Mouse (Mus musculus): ENCODE measurements around the gene Abcc2. TPM values are rescaled to one million over a fixed set of nuclear protein-coding genes. Genes with fewer than 3 reads are reported as not detected.

The Abcc2 gene
- polyA plus RNA-seq, 1 experiment from 2014 or later: not detected

DNA sequence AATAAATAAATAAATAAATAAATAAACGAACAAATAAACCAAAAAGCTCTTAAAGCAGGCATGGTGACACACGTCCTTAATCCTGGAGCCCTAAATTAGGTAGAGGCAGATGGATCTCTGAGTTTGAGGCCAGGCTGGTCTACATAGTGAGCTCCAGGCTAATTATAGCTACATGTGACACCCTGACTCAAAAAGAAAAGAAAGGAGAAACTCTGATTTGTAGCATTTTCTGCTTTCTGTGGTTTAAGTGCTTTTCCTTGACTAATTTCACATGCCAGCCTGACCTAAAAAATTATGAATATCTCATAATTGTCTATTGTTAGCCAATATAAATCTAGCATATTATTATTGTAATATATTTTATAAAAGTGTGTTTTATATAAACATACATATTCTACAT, 19.6 kb upstream of the Abcc2 start:
- 81% methylated on average over 2 of the region's 2 CpGs for WGBS
- ATAC-seq (ENCODE audit: low FRiP score, low read depth): no peak
- Histone ChIP-seq H3K27ac (replicated peaks) (no peak overlapping the region), H3K4me2 (replicated peaks) (no peak overlapping the region), H3K27me3 (no peaks in the 10 kb centered on the region), H3K9me3 (no peaks in the 10 kb centered on the region), H3K4me1 (no peaks in the 10 kb centered on the region), H3K4me3 (no peak overlapping the region), H3K9ac (replicated peaks) (no peak overlapping the region), H3K36me3 (no peaks in the 10 kb centered on the region)

DNA sequence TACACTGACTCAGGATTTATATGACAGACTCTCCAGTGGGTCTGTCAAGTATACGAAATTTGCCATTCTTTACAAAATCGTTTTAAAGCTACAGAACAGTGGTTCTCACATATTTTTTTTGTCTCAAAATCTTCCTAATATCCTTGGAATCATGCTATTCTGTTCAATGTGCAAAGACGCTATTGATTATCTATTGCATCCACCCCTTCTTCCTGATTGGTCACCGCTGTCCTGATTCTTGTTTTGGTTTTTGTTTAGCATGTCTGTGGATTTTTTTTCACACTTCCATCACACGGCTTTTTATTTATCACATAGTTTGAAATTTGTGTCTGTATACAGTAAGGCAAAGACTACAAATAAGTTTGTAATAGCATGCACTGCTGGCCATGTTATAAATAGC, 15.5 kb upstream of the Abcc2 start:
- Histone ChIP-seq H3K36me3 (0 out of 2 replicates have a peak, but pooled peaks cover 4% of the 10 kb centered on the region), H3K27ac (replicated peaks) (no peak overlapping the region), H3K4me3 (no peak overlapping the region), H3K27me3 (no peaks in the 10 kb centered on the region), H3K9me3 (no peaks in the 10 kb centered on the region), H3K4me2 (replicated peaks) (no peak overlapping the region), H3K4me1 (no peaks in the 10 kb centered on the region), H3K9ac (replicated peaks) (no peak overlapping the region)
- no peak for ATAC-seq (ENCODE audit: low FRiP score, low read depth)
- WGBS: 89% methylated on average over 5 of the region's 5 CpGs

DNA sequence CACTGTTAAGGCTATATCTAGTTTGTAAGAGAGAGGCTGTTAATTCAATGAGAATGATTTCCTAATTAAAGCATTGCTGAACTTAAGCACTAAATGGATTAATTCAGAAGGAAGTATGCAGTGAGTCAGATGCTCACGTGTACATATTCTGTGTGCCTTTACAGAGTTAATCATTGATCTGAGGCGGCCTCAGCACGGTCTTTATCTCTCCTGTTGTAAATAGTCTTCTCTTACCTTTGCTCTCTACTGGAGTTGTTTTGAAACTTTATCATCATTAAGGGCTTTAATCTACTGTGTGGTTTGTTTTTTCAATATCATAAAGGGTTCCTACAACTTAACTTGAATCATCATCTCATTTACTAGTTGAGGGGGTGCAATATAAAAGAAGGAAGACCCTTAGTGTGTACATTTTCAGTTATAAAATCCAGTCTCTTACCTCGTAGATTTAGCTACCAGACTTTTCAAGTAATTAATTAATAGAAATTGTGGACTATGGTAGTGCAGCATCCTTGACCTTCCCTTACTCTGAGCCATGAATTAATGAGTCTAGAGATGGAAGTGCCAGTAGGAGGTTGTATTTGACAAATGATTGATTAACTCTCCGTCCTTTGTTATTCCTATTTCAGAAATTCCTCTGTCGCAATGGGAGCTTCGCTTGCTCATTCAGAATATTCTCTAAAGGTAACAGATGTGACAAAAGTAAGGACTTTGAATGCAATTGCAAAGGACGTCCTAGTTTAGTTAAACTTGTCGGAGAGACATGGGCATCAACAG, 14.3 kb upstream of the Abcc2 start:
- no peak for ATAC-seq (ENCODE audit: low FRiP score, low read depth)
- WGBS: 84% methylated on average over 9 of the region's 9 CpGs
- Histone ChIP-seq H3K27me3 (no peaks in the 10 kb centered on the region), H3K4me3 (no peak overlapping the region), H3K36me3 (0 out of 2 replicates have a peak, but pooled peaks cover 4% of the 10 kb centered on the region), H3K27ac (replicated peaks) (no peak overlapping the region), H3K4me1 (no peaks in the 10 kb centered on the region), H3K9me3 (no peaks in the 10 kb centered on the region), H3K4me2 (replicated peaks) (no peak overlapping the region), H3K9ac (replicated peaks) (no peak overlapping the region)

DNA sequence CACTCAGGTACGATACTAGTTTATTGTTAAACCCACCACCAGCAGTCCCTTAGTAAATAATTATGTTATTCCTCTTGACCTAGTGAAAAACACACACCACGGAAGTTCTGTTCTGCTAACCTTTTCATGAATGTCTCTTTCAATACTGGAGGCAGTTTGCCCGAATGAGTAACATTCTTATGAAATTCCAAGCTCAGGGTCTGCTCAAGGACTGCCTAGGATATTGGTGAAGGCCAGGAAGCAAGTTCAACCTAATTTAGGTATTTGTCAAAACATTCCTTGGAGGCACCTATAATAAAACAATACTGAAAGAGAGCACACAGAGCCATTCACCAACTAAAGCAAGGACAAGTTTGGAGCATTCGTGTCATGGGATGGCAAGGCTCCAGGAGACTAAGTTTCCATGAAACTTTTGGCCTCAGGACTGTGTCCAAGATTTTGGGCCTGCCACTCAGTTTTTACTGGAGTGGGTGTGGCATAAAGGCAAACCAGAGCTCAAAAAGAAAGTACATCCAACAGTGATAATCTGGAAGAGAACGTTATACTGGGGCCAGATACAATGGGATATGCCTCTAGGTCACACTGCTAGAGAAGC, 12.5 kb upstream of the Abcc2 start:
- 0 out of 2 replicates have a peak, but pooled peaks cover 4% of the 10 kb centered on the region for H3K36me3 ChIP-seq
- WGBS: 89% methylated on average over 5 of the region's 5 CpGs
- H3K4me3 ChIP-seq: no peak overlapping the region
- no peaks in the 10 kb centered on the region for H3K4me1 ChIP-seq
- no peak overlapping the region for H3K9ac ChIP-seq (replicated peaks)
- no peak for ATAC-seq (ENCODE audit: low FRiP score, low read depth)
- H3K27me3 ChIP-seq: no peaks in the 10 kb centered on the region
- H3K27ac ChIP-seq (replicated peaks): no peak overlapping the region
- no peak overlapping the region for H3K4me2 ChIP-seq (replicated peaks)
- no peaks in the 10 kb centered on the region for H3K9me3 ChIP-seq

DNA sequence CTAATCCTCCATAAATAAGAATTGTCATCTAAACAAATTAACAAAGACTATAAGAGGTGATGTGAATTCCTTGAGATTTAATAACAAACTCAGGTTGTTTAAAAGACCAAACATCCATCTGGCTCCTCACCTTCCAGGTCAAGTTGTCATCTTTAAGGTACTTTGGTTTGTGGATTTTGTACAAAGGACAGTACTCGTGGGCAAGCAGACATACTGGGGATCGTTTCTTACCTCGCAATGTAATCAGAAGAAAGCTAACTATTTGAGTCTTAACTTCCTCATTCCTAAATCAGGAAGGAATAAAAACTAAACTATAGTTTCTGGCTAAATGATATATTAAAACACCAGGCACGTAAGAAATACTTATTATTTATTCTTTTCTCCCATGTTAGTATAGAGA, 11.4 kb upstream of the Abcc2 start:
- Histone ChIP-seq H3K36me3 (0 out of 2 replicates have a peak, but pooled peaks cover 4% of the 10 kb centered on the region), H3K27ac (replicated peaks) (no peak overlapping the region), H3K27me3 (no peaks in the 10 kb centered on the region), H3K9me3 (no peaks in the 10 kb centered on the region), H3K4me1 (no peaks in the 10 kb centered on the region), H3K9ac (replicated peaks) (no peak overlapping the region), H3K4me2 (replicated peaks) (no peak overlapping the region), H3K4me3 (no peak overlapping the region)
- 91% methylated on average over 4 of the region's 4 CpGs for WGBS
- no peak for ATAC-seq (ENCODE audit: low FRiP score, low read depth)

DNA sequence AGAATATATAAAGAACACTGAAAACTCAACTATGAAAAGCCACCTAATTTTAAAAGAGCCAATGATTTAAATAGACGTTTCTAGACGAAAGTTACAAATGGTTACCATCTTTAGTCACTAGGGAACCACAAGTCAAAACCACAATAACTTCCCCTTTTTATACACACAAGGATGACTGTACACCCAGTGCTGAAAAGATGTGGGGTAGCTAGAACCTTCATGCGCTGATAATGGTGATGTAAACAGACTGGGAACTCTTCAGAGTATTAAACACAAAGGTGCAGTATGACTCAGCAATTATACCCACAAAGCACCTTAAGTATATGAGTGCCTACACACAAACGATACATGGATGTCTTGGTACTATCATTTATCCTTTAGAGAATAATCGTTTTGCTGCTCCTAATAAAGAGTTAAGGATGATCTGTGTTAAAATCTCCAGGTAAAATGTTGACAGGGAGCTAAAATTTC, 10.5 kb upstream of the Abcc2 start:
- no peak overlapping the region for H3K4me3 ChIP-seq
- 0 out of 2 replicates have a peak, but pooled peaks cover 4% of the 10 kb centered on the region for H3K36me3 ChIP-seq
- no peak overlapping the region for H3K4me2 ChIP-seq (replicated peaks)
- no peak overlapping the region for H3K27ac ChIP-seq (replicated peaks)
- WGBS: 92% methylated on average over 5 of the region's 5 CpGs
- no peaks in the 10 kb centered on the region for H3K9me3 ChIP-seq
- H3K27me3 ChIP-seq: no peaks in the 10 kb centered on the region
- no peak for ATAC-seq (ENCODE audit: low FRiP score, low read depth)
- no peaks in the 10 kb centered on the region for H3K4me1 ChIP-seq
- no peak overlapping the region for H3K9ac ChIP-seq (replicated peaks)

DNA sequence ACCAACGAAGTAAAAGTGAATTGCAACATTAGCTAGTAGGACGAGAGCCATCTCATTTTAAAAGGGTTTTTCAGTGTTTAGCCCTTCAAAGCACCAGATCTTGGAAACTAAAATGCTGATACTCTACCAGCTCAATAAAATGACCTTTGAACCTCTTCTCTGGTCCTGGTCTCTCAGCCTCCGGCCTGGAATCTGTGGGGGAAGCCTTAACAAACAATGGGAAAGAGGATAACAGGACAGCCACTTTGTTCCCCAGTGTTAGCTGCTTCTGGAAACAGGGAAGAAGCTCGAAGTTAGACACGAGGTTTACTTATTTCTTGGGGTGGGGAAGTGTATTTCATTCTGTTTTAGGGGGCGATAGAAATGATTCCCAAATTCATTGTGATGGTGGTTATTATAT, 9.7 kb upstream of the Abcc2 start:
- H3K9ac ChIP-seq (replicated peaks): no peak overlapping the region
- no peaks in the 10 kb centered on the region for H3K27me3 ChIP-seq
- no peak overlapping the region for H3K4me3 ChIP-seq
- no peak for ATAC-seq (ENCODE audit: low FRiP score, low read depth)
- H3K4me1 ChIP-seq: no peaks in the 10 kb centered on the region
- 0 out of 2 replicates have a peak, but pooled peaks cover 4% of the 10 kb centered on the region for H3K36me3 ChIP-seq
- no peak overlapping the region for H3K4me2 ChIP-seq (replicated peaks)
- H3K9me3 ChIP-seq: no peaks in the 10 kb centered on the region
- WGBS: 42% methylated on average over 6 of the region's 6 CpGs
- H3K27ac ChIP-seq (replicated peaks): no peak overlapping the region

DNA sequence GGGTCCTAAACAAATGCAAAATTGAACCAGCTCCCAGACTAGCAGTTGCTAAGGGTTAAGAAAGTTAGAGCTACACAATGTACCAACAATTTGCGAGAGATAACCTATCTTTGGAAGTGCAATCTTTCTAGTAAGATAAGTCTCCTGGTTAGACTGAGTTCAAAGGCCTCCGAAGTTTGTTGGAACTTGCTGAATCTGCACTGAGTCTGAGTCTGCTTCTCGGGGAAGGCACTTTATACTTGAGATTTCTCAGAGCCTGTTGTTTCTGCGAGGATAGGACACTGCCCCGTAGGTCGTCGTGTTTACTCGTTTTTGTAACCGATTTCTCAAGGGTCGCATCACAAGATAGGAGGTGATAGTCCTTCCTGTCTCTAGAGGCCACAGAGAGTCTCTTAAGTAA, 6.6 kb upstream of the Abcc2 start:
- ATAC-seq (ENCODE audit: low FRiP score, low read depth): no peak
- Histone ChIP-seq H3K27me3 (no peaks in the 10 kb centered on the region), H3K9me3 (no peaks in the 10 kb centered on the region), H3K4me1 (no peaks in the 10 kb centered on the region), H3K4me2 (replicated peaks) (no peak overlapping the region), H3K36me3 (no peaks in the 10 kb centered on the region), H3K9ac (replicated peaks) (no peak overlapping the region), H3K4me3 (no peak overlapping the region), H3K27ac (replicated peaks) (no peak overlapping the region)
- WGBS: 80% methylated on average over 10 of the region's 10 CpGs

DNA sequence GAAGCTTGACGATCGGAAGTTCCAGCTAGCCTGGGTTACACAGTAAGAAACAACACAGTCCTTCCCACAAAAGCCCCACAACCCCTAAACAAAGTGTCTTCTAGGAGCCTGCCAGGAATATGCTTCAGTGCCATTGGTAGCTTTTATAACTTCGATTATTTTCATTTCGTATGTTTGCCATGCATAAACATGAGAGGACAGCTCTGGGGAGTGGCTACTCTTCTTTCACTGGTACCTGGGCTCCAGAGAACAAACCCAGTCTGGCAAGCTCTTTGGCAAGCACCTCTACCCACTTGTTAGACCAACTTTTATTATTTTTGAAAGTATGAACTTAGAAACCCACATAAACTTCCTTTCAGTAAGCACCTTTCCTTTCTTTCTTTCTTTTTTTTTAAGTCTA, 5.4 kb upstream of the Abcc2 start:
- no peak overlapping the region for H3K27ac ChIP-seq (replicated peaks)
- no peaks in the 10 kb centered on the region for H3K36me3 ChIP-seq
- H3K9me3 ChIP-seq: no peaks in the 10 kb centered on the region
- no peak overlapping the region for H3K4me3 ChIP-seq
- no peaks in the 10 kb centered on the region for H3K27me3 ChIP-seq
- ATAC-seq (ENCODE audit: low FRiP score, low read depth): no peak
- H3K4me2 ChIP-seq (replicated peaks): no peak overlapping the region
- H3K9ac ChIP-seq (replicated peaks): no peak overlapping the region
- H3K4me1 ChIP-seq: no peaks in the 10 kb centered on the region
- 85% methylated on average over 4 of the region's 4 CpGs for WGBS

DNA sequence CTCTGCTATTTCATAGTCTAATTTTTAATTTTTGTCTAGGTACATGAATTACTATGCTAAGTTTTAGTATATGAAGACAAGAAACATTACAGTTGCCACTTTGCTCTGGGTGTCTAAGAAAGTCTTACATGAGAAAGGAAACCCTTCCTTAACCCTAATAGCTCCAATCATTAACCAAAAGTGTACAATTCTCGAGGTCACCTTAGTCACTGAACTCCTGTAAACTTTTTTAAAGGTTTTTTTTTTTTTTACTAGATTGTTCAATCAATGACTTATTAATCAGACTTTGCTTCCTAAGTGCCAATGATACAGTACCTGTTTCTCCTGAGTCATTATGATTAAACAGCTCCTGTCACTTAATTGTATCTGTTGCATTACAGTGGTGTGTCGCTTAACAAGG, 4.7 kb upstream of the Abcc2 start:
- 82% methylated on average over 2 of the region's 2 CpGs for WGBS

DNA sequence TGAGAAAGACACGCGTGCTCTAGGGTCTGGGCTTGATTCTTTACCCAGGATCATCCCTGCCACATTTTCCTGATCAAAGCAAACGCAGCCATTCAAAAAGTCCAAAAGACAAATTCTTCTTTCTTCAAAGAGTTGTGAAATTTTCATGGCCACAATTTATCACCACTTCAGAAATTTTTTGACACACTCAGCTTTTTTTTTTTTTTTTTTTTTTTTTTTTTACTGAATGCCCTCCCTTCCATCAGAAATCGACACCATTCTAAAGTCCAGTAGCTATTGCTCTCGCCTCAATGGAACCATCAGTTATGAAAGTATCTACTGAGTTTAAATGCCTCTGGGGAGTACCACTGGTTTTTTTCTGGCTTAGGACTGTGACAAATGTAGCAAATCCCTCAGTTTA, 1.6 kb upstream of the Abcc2 start:
- Histone ChIP-seq H3K4me1 (no peaks in the 10 kb centered on the region), H3K4me3 (no peak overlapping the region), H3K4me2 (replicated peaks) (no peak overlapping the region), H3K27me3 (no peaks in the 10 kb centered on the region), H3K36me3 (no peaks in the 10 kb centered on the region), H3K9me3 (no peaks in the 10 kb centered on the region), H3K27ac (replicated peaks) (no peak overlapping the region), H3K9ac (replicated peaks) (no peak overlapping the region)
- no peak for ATAC-seq (ENCODE audit: low FRiP score, low read depth)
- WGBS: 92% methylated on average over 5 of the region's 5 CpGs

More for the DNA sequence above, 4.7 kb upstream of the Abcc2 start:
- Histone ChIP-seq H3K9me3 (no peaks in the 10 kb centered on the region), H3K4me1 (no peaks in the 10 kb centered on the region), H3K4me3 (no peak overlapping the region), H3K4me2 (replicated peaks) (no peak overlapping the region), H3K36me3 (no peaks in the 10 kb centered on the region), H3K27ac (replicated peaks) (no peak overlapping the region), H3K27me3 (no peaks in the 10 kb centered on the region), H3K9ac (replicated peaks) (no peak overlapping the region)
- ATAC-seq (ENCODE audit: low FRiP score, low read depth): no peak

DNA sequence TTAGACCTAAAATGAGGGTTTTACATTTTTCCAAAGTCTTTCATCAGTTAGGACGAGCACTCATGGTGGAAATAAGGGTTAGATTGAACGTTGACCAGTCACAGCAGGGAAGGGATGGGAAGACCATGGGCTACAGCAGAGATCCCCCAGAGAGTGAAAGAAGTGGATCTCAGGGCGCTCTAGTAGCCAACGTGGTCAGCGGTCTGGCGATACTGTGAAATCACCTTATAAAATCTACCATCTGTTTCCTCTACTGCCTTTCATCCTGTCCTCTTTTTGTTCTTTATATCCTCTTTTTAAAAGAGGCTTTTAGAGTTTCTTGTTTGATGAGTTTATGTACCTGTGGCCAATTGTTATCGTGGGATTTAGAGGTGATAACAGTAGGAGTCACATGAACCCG, 2.8 kb downstream of the Abcc2 start:
- ATAC-seq (ENCODE audit: low FRiP score, low read depth): no peak
- no peaks in the 10 kb centered on the region for H3K4me1 ChIP-seq
- H3K27ac ChIP-seq (replicated peaks): no peak overlapping the region
- no peaks in the 10 kb centered on the region for H3K36me3 ChIP-seq
- H3K9ac ChIP-seq (replicated peaks): no peak overlapping the region
- no peak overlapping the region for H3K4me2 ChIP-seq (replicated peaks)
- 77% methylated on average over 8 of the region's 8 CpGs for WGBS
- no peaks in the 10 kb centered on the region for H3K9me3 ChIP-seq
- H3K4me3 ChIP-seq: no peak overlapping the region
- H3K27me3 ChIP-seq: no peaks in the 10 kb centered on the region

Data from midbrain, embryonic 12.5 days (tissue).